Mouse (Mus musculus): ENCODE measurements around the gene Macrod1. TPM values are rescaled to one million over a fixed set of nuclear protein-coding genes. Genes with fewer than 3 reads are reported as not detected.

Gene Macrod1
- polyA plus RNA-seq, 1 experiment from 2014 or later, result 3.4 TPM

- H3K4me3 ChIP-seq, result no peak overlapping the region
- no peak for DNase-seq (ENCODE audit: low spot score)
- H3K36me3 ChIP-seq, result peaks cover 54% of the 10 kb centered on the region
- H3K9me3 ChIP-seq, result no peaks in the 10 kb centered on the region
- H3K4me1 ChIP-seq (replicated peaks), result peaks cover 43% of the 10 kb centered on the region
- 0 out of 2 replicates have a peak overlapping the region, but pooled peaks have one; percentile 47 for H3K27ac ChIP-seq
- 84% methylated on average over 9 of the region's 9 CpGs for WGBS
- peaks cover 13% of the 10 kb centered on the region; the same call in 1 of the 2 replicates for H3K27me3 ChIP-seq (ENCODE audit: insufficient read depth, poor library complexity, severe bottlenecking)
Observed at GRCm38 (mm10) chr19:7197445-7197844, 140.8 kb downstream of the Macrod1 start.

GRCm38 (mm10) chr19:7199089-7199488 lies 142.5 kb downstream of the Macrod1 start:
- Histone ChIP-seq H3K9me3 (no peaks in the 10 kb centered on the region), H3K27ac (no peak overlapping the region), H3K27me3 (ENCODE audit: insufficient read depth, poor library complexity, severe bottlenecking) (peaks cover 4% of the 10 kb centered on the region; the same call in 1 of the 2 replicates), H3K36me3 (peaks cover 70% of the 10 kb centered on the region), H3K4me1 (replicated peaks) (peaks cover 41% of the 10 kb centered on the region), H3K4me3 (no peak overlapping the region)
- WGBS, result 96% methylated on average over 13 of the region's 13 CpGs
- DNase-seq (ENCODE audit: low spot score), result no peak

GRCm38 (mm10) chr19:7200427-7200826 lies 143.8 kb downstream of the Macrod1 start:
- 70% methylated on average over 1 of the region's 1 CpGs for WGBS
- peaks cover 50% of the 10 kb centered on the region for H3K4me1 ChIP-seq (replicated peaks)
- no peak overlapping the region for H3K4me3 ChIP-seq
- DNase-seq (ENCODE audit: low spot score), result no peak
- peaks cover 74% of the 10 kb centered on the region for H3K36me3 ChIP-seq
- H3K27ac ChIP-seq, result no peak overlapping the region
- H3K9me3 ChIP-seq, result no peaks in the 10 kb centered on the region
- no peaks in the 10 kb centered on the region; the same call in 1 of the 2 replicates for H3K27me3 ChIP-seq (ENCODE audit: insufficient read depth, poor library complexity, severe bottlenecking)

GRCm38 (mm10) chr19:7204898-7205297 lies 148.3 kb downstream of the Macrod1 start:
- H3K9me3 ChIP-seq, result no peaks in the 10 kb centered on the region
- no peaks in the 10 kb centered on the region for H3K27me3 ChIP-seq (ENCODE audit: insufficient read depth, poor library complexity, severe bottlenecking)
- peaks cover 35% of the 10 kb centered on the region for H3K4me1 ChIP-seq (replicated peaks)
- 77% methylated on average over 2 of the region's 2 CpGs for WGBS
- peaks cover 46% of the 10 kb centered on the region for H3K36me3 ChIP-seq
- peak overlapping the region; percentile 83 for H3K4me3 ChIP-seq
- DNase-seq (ENCODE audit: low spot score), result no peak
- H3K27ac ChIP-seq, result peak overlapping the region; percentile 99; the same call in 1 of the 2 replicates

- H3K4me3 ChIP-seq, result peak overlapping the region; percentile 83
- H3K27me3 ChIP-seq (ENCODE audit: insufficient read depth, poor library complexity, severe bottlenecking), result no peaks in the 10 kb centered on the region
- peaks cover 43% of the 10 kb centered on the region for H3K36me3 ChIP-seq
- H3K4me1 ChIP-seq (replicated peaks), result peaks cover 35% of the 10 kb centered on the region
- no peak for DNase-seq (ENCODE audit: low spot score)
- H3K27ac ChIP-seq, result peak overlapping the region; percentile 99
- 40% methylated on average over 7 of the region's 7 CpGs for WGBS
- no peaks in the 10 kb centered on the region for H3K9me3 ChIP-seq
Observed at GRCm38 (mm10) chr19:7205326-7205725, 148.7 kb downstream of the Macrod1 start.

GRCm38 (mm10) chr19:7205753-7206736 lies 149.4 kb downstream of the Macrod1 start, which contains the start of gene Otub1:
Otub1 (minus strand) TSS chr19:7206316.
- Histone ChIP-seq H3K36me3 (peaks cover 39% of the 10 kb centered on the region), H3K9me3 (no peaks in the 10 kb centered on the region), H3K4me1 (replicated peaks) (peaks cover 35% of the 10 kb centered on the region), H3K27me3 (ENCODE audit: insufficient read depth, poor library complexity, severe bottlenecking) (no peaks in the 10 kb centered on the region), H3K27ac (peak within 1 kb of the TSS; percentile 99), H3K4me3 (peak within 1 kb of the TSS; percentile 83)
- WGBS, result under 1% methylated on average over 79 of the region's 79 CpGs
- DNase-seq (ENCODE audit: low spot score), result peak; percentile 97

GRCm38 (mm10) chr19:7209907-7210646 lies 153.5 kb downstream of the Macrod1 start:
- H3K4me3 ChIP-seq, result no peak overlapping the region
- H3K4me1 ChIP-seq (replicated peaks), result peaks cover 20% of the 10 kb centered on the region
- no peaks in the 10 kb centered on the region for H3K9me3 ChIP-seq
- no peak for DNase-seq (ENCODE audit: low spot score)
- peaks cover 43% of the 10 kb centered on the region for H3K36me3 ChIP-seq
- H3K27ac ChIP-seq, result no peak overlapping the region
- H3K27me3 ChIP-seq (ENCODE audit: insufficient read depth, poor library complexity, severe bottlenecking), result no peaks in the 10 kb centered on the region
- 92% methylated on average over 7 of the region's 7 CpGs for WGBS

GRCm38 (mm10) chr19:7212216-7212615 lies 155.6 kb downstream of the Macrod1 start:
- Histone ChIP-seq H3K4me1 (replicated peaks) (peaks cover 19% of the 10 kb centered on the region), H3K27me3 (ENCODE audit: insufficient read depth, poor library complexity, severe bottlenecking) (no peaks in the 10 kb centered on the region), H3K36me3 (peaks cover 55% of the 10 kb centered on the region), H3K9me3 (no peaks in the 10 kb centered on the region), H3K27ac (no peak overlapping the region), H3K4me3 (no peak overlapping the region)
- 82% methylated on average over 1 of the region's 1 CpGs for WGBS
- no peak for DNase-seq (ENCODE audit: low spot score)

GRCm38 (mm10) chr19:7213010-7213409 lies 156.4 kb downstream of the Macrod1 start:
- no peak for DNase-seq (ENCODE audit: low spot score)
- Histone ChIP-seq H3K9me3 (no peaks in the 10 kb centered on the region), H3K4me1 (replicated peaks) (peaks cover 22% of the 10 kb centered on the region), H3K27me3 (ENCODE audit: insufficient read depth, poor library complexity, severe bottlenecking) (no peaks in the 10 kb centered on the region), H3K27ac (no peak overlapping the region), H3K4me3 (no peak overlapping the region), H3K36me3 (peaks cover 55% of the 10 kb centered on the region)
- WGBS, result 93% methylated on average over 3 of the region's 3 CpGs

GRCm38 (mm10) chr19:7214484-7214883 lies 157.9 kb downstream of the Macrod1 start:
- no peak overlapping the region for H3K4me3 ChIP-seq
- DNase-seq (ENCODE audit: low spot score), result no peak
- no peak overlapping the region for H3K27ac ChIP-seq
- H3K4me1 ChIP-seq (replicated peaks), result peaks cover 30% of the 10 kb centered on the region
- 88% methylated on average over 5 of the region's 5 CpGs for WGBS
- no peaks in the 10 kb centered on the region for H3K9me3 ChIP-seq
- peaks cover 55% of the 10 kb centered on the region for H3K36me3 ChIP-seq
- H3K27me3 ChIP-seq (ENCODE audit: insufficient read depth, poor library complexity, severe bottlenecking), result no peaks in the 10 kb centered on the region

GRCm38 (mm10) chr19:7217162-7217925 lies 160.7 kb downstream of the Macrod1 start, which contains the start of gene Cox8a:
Cox8a (minus strand) TSS chr19:7217616.
- H3K4me1 ChIP-seq (replicated peaks), result peaks cover 30% of the 10 kb centered on the region
- H3K4me3 ChIP-seq, result peak within 1 kb of the TSS; percentile 89
- DNase-seq (ENCODE audit: low spot score), result peak; percentile 98
- H3K36me3 ChIP-seq, result peaks cover 37% of the 10 kb centered on the region
- H3K9me3 ChIP-seq, result peaks cover 10% of the 10 kb centered on the region
- H3K27ac ChIP-seq, result peak within 1 kb of the TSS; percentile 95
- under 1% methylated on average over 50 of the region's 50 CpGs for WGBS
- no peaks in the 10 kb centered on the region for H3K27me3 ChIP-seq (ENCODE audit: insufficient read depth, poor library complexity, severe bottlenecking)

GRCm38 (mm10) chr19:7217926-7218267 lies 161.3 kb downstream of the Macrod1 start:
- whole genome bisulfite sequencing, result 14% methylated on average over 6 of the region's 6 CpGs
- no peak for DNase-seq (ENCODE audit: low spot score)
- H3K9me3 ChIP-seq, result peaks cover 12% of the 10 kb centered on the region
- no peaks in the 10 kb centered on the region for H3K27me3 ChIP-seq (ENCODE audit: insufficient read depth, poor library complexity, severe bottlenecking)
- peak overlapping the region; percentile 89 for H3K4me3 ChIP-seq
- peaks cover 33% of the 10 kb centered on the region for H3K36me3 ChIP-seq
- peak overlapping the region; percentile 95 for H3K27ac ChIP-seq
- peaks cover 30% of the 10 kb centered on the region for H3K4me1 ChIP-seq (replicated peaks)
